Mouse (Mus musculus): ENCODE data around the gene H2-M10.2. TPM values are rescaled to one million over a fixed set of nuclear protein-coding genes. Genes with fewer than 3 reads are reported as not detected.

The H2-M10.2 gene
- polyA plus RNA-seq, 1 experiment: not detected

- 69% methylated on average over 4 of the region's 4 CpGs for whole genome bisulfite sequencing
- no peak overlapping the region for H3K4me3 ChIP-seq (ENCODE audit: insufficient read depth, low read depth, low read length)
- peaks cover 16% of the 10 kb centered on the region for H3K4me1 ChIP-seq (ENCODE audit: control insufficient read depth, insufficient read depth, low read length)
- TF ChIP-seq CTCF (IDR thresholded peaks at IDR 0.05; ENCODE audit: insufficient read depth, low read depth, low read length) (no peak), POLR2A (IDR thresholded peaks at IDR 0.05; ENCODE audit: insufficient read depth, low read depth, low read length) (no peak)
- H3K27ac ChIP-seq (ENCODE audit: insufficient read depth, low read depth, low read length): no peak overlapping the region
Measured at GRCm38 (mm10) chr17:36273796-36274195, 12.5 kb downstream of the H2-M10.2 start.

- WGBS: 67% methylated on average over 9 of the region's 9 CpGs
Measured at GRCm38 (mm10) chr17:36272643-36273366, 13.5 kb downstream of the H2-M10.2 start.

GRCm38 (mm10) chr17:36271586-36272256 is 14.6 kb downstream of the H2-M10.2 start, which contains the start of gene Trim39:
Gene Trim39, minus strand, starts transcription at chr17:36272247.
- TF ChIP-seq CTCF (IDR thresholded peaks at IDR 0.05; ENCODE audit: insufficient read depth, low read depth, low read length) (no peak), POLR2A (IDR thresholded peaks at IDR 0.05; ENCODE audit: insufficient read depth, low read depth, low read length) (no peak; the same call in 1 of the 2 replicates)
- H3K27ac ChIP-seq (ENCODE audit: insufficient read depth, low read depth, low read length): peak within 1 kb of the TSS; percentile 91
- WGBS: under 1% methylated on average over 42 of the region's 43 CpGs
- peak within 1 kb of the TSS; percentile 81 for H3K4me3 ChIP-seq (ENCODE audit: insufficient read depth, low read depth, low read length)
- peaks cover 16% of the 10 kb centered on the region for H3K4me1 ChIP-seq (ENCODE audit: control insufficient read depth, insufficient read depth, low read length)

More at GRCm38 (mm10) chr17:36272643-36273366, 13.5 kb downstream of the H2-M10.2 start:
- Histone ChIP-seq H3K4me3 (ENCODE audit: insufficient read depth, low read depth, low read length) (peak overlapping the region; percentile 81), H3K4me1 (ENCODE audit: control insufficient read depth, insufficient read depth, low read length) (peaks cover 16% of the 10 kb centered on the region), H3K27ac (ENCODE audit: insufficient read depth, low read depth, low read length) (no peak overlapping the region)
- no peak for TF ChIP-seq POLR2A (IDR thresholded peaks at IDR 0.05; ENCODE audit: insufficient read depth, low read depth, low read length)
- TF ChIP-seq CTCF (IDR thresholded peaks at IDR 0.05; ENCODE audit: insufficient read depth, low read depth, low read length): no peak

GRCm38 (mm10) chr17:36270956-36271585 is 15.2 kb downstream of the H2-M10.2 start:
- under 1% methylated on average over 80 of the region's 84 CpGs for WGBS
- TF ChIP-seq CTCF (IDR thresholded peaks at IDR 0.05; ENCODE audit: insufficient read depth, low read depth, low read length) (no peak), POLR2A (IDR thresholded peaks at IDR 0.05; ENCODE audit: insufficient read depth, low read depth, low read length) (peak; percentile 87)
- H3K4me3 ChIP-seq (ENCODE audit: insufficient read depth, low read depth, low read length): peak overlapping the region; percentile 81
- peak overlapping the region; percentile 91 for H3K27ac ChIP-seq (ENCODE audit: insufficient read depth, low read depth, low read length)
- peaks cover 16% of the 10 kb centered on the region for H3K4me1 ChIP-seq (ENCODE audit: control insufficient read depth, insufficient read depth, low read length)

- WGBS: 74% methylated on average over 5 of the region's 5 CpGs
- no peaks in the 10 kb centered on the region for H3K4me1 ChIP-seq (ENCODE audit: control insufficient read depth, insufficient read depth, low read length)
Measured at GRCm38 (mm10) chr17:36265834-36266233, 20.5 kb downstream of the H2-M10.2 start.

GRCm38 (mm10) chr17:36264273-36264925 is 21.9 kb downstream of the H2-M10.2 start:
- H3K4me1 ChIP-seq (ENCODE audit: control insufficient read depth, insufficient read depth, low read length): no peaks in the 10 kb centered on the region
- TF ChIP-seq CTCF (IDR thresholded peaks at IDR 0.05; ENCODE audit: insufficient read depth, low read depth, low read length) (no peak), POLR2A (IDR thresholded peaks at IDR 0.05; ENCODE audit: insufficient read depth, low read depth, low read length) (no peak)
- H3K27ac ChIP-seq (ENCODE audit: insufficient read depth, low read depth, low read length): no peak overlapping the region
- 85% methylated on average over 3 of the region's 3 CpGs for WGBS
- H3K4me3 ChIP-seq (ENCODE audit: insufficient read depth, low read depth, low read length): no peak overlapping the region

More at GRCm38 (mm10) chr17:36265834-36266233, 20.5 kb downstream of the H2-M10.2 start:
- H3K27ac ChIP-seq (ENCODE audit: insufficient read depth, low read depth, low read length): no peak overlapping the region
- no peak overlapping the region for H3K4me3 ChIP-seq (ENCODE audit: insufficient read depth, low read depth, low read length)
- TF ChIP-seq CTCF (IDR thresholded peaks at IDR 0.05; ENCODE audit: insufficient read depth, low read depth, low read length): no peak
- no peak for TF ChIP-seq POLR2A (IDR thresholded peaks at IDR 0.05; ENCODE audit: insufficient read depth, low read depth, low read length)

- no peak overlapping the region for H3K4me3 ChIP-seq (ENCODE audit: insufficient read depth, low read depth, low read length)
- TF ChIP-seq POLR2A (IDR thresholded peaks at IDR 0.05; ENCODE audit: insufficient read depth, low read depth, low read length) (no peak), CTCF (IDR thresholded peaks at IDR 0.05; ENCODE audit: insufficient read depth, low read depth, low read length) (no peak)
- 93% methylated on average over 9 of the region's 9 CpGs for WGBS
- no peak overlapping the region for H3K27ac ChIP-seq (ENCODE audit: insufficient read depth, low read depth, low read length)
- H3K4me1 ChIP-seq (ENCODE audit: control insufficient read depth, insufficient read depth, low read length): no peaks in the 10 kb centered on the region
Measured at GRCm38 (mm10) chr17:36261511-36262166, 24.7 kb downstream of the H2-M10.2 start.

- Histone ChIP-seq H3K27ac (ENCODE audit: insufficient read depth, low read depth, low read length) (peak within 1 kb of the TSS; percentile 63; the same call in 1 of the 2 replicates), H3K4me1 (ENCODE audit: control insufficient read depth, insufficient read depth, low read length) (no peaks in the 10 kb centered on the region), H3K4me3 (ENCODE audit: insufficient read depth, low read depth, low read length) (peak within 1 kb of the TSS; percentile 84)
- TF ChIP-seq CTCF (IDR thresholded peaks at IDR 0.05; ENCODE audit: insufficient read depth, low read depth, low read length): no peak
- TF ChIP-seq POLR2A (IDR thresholded peaks at IDR 0.05; ENCODE audit: insufficient read depth, low read depth, low read length): no peak
- WGBS: 42% methylated on average over 6 of the region's 6 CpGs
Measured at GRCm38 (mm10) chr17:36257969-36258368, 28.3 kb downstream of the H2-M10.2 start, which contains the start of gene Rpp21. Gene Rpp21, minus strand, starts transcription at chr17:36258069.

Data from olfactory bulb, adult 2 months (tissue).